Mouse (Mus musculus) spleen, postnatal 14 days (tissue): Measurements from ENCODE around the gene Ankrd23.
"Not testable (repeated sequence)": the region's sequence is repeated elsewhere in the genome, so short reads cannot be mapped to it uniquely, and the experiment has no call there.

Experiments
- DNase-seq, 2 experiments: peaks; one replicate each; pipeline ENCODE4 v3.0.0; 2021 to 2022; ENCODE audit warnings: low spot score in 2 of 2

Gene Ankrd23

GRCm38 (mm10) chr1:36536783-36537182 is at the start of gene Ankrd23:
Gene Ankrd23 (minus strand): TSS chr1:36536883.
- not testable (repeated sequence) for DNase-seq

- no peak for DNase-seq
Measured at GRCm38 (mm10) chr1:36586288-36586687, 49.6 kb upstream of the Ankrd23 start.

GRCm38 (mm10) chr1:36583408-36584116 is 46.9 kb upstream of the Ankrd23 start:
- no peak for DNase-seq

- DNase-seq = no peak
Measured at GRCm38 (mm10) chr1:36582211-36582610, 45.5 kb upstream of the Ankrd23 start.

- no peak for DNase-seq
Measured at GRCm38 (mm10) chr1:36581260-36581659, 44.6 kb upstream of the Ankrd23 start.

GRCm38 (mm10) chr1:36580384-36581207 is 43.9 kb upstream of the Ankrd23 start:
- no peak for DNase-seq

GRCm38 (mm10) chr1:36579974-36580383 is 43.3 kb upstream of the Ankrd23 start:
- no peak for DNase-seq

GRCm38 (mm10) chr1:36576991-36577675 is 40.5 kb upstream of the Ankrd23 start:
- DNase-seq = no peak

- DNase-seq = no peak
Measured at GRCm38 (mm10) chr1:36575347-36575746, 38.7 kb upstream of the Ankrd23 start.

GRCm38 (mm10) chr1:36574196-36574955 is 37.7 kb upstream of the Ankrd23 start:
- no peak for DNase-seq

- DNase-seq = no peak
Measured at GRCm38 (mm10) chr1:36573524-36573923, 36.8 kb upstream of the Ankrd23 start.

GRCm38 (mm10) chr1:36572709-36573108 is 36.0 kb upstream of the Ankrd23 start:
- no peak for DNase-seq

GRCm38 (mm10) chr1:36572140-36572700 is 35.5 kb upstream of the Ankrd23 start:
- no peak for DNase-seq

GRCm38 (mm10) chr1:36571627-36572026 is 34.9 kb upstream of the Ankrd23 start:
- DNase-seq = no peak

- no peak for DNase-seq
Measured at GRCm38 (mm10) chr1:36570320-36570719, 33.6 kb upstream of the Ankrd23 start.

- DNase-seq = no peak
Measured at GRCm38 (mm10) chr1:36569694-36570276, 33.1 kb upstream of the Ankrd23 start.

GRCm38 (mm10) chr1:36568776-36569175 is 32.1 kb upstream of the Ankrd23 start:
- no peak for DNase-seq

- DNase-seq = no peak
Measured at GRCm38 (mm10) chr1:36567818-36568603, 31.3 kb upstream of the Ankrd23 start.

- DNase-seq = no peak
Measured at GRCm38 (mm10) chr1:36566425-36566824, 29.7 kb upstream of the Ankrd23 start.

- no peak for DNase-seq
Measured at GRCm38 (mm10) chr1:36564101-36564500, 27.4 kb upstream of the Ankrd23 start.
